Mouse (Mus musculus): ENCODE data around the gene AK157302.
"Not testable (repeated sequence)": the region's sequence is repeated elsewhere in the genome, so short reads cannot be mapped to it uniquely, and the experiment has no call there.

AK157302 gene

GRCm38 (mm10) chr13:21495080-21495479 is at the start of gene AK157302:
AK157302 (plus strand) TSS chr13:21495223.
- in situ Hi-C loops (cut with MboI), result no loop called here

- in situ Hi-C loops (cut with MboI), result loop anchor here (5.0 kb wide), 1 partner anchor 39 kb away; no protein-coding TSS in a partner anchor
Observed at GRCm38 (mm10) chr13:21446796-21447195, 48.2 kb upstream of the AK157302 start.

GRCm38 (mm10) chr13:21447856-21448614 is 47.0 kb upstream of the AK157302 start:
- in situ Hi-C loops (cut with MboI), result loop anchor here (5.0 kb wide), 1 partner anchor 41 kb away; no protein-coding TSS in a partner anchor

- in situ Hi-C loops (cut with MboI), result no loop called here
Observed at GRCm38 (mm10) chr13:21453042-21453441, 42.0 kb upstream of the AK157302 start.

GRCm38 (mm10) chr13:21453449-21453848 is 41.6 kb upstream of the AK157302 start, which contains the start of gene Zscan26:
Zscan26 (minus strand) TSS chr13:21453730.
- in situ Hi-C loops (cut with MboI), result no loop called here

GRCm38 (mm10) chr13:21454133-21454532 is 40.9 kb upstream of the AK157302 start:
- in situ Hi-C loops (cut with MboI), result no loop called here

- in situ Hi-C loops (cut with MboI), result no loop called here
Observed at GRCm38 (mm10) chr13:21456347-21456746, 38.7 kb upstream of the AK157302 start.

GRCm38 (mm10) chr13:21462516-21462915 is 32.5 kb upstream of the AK157302 start:
- in situ Hi-C loops (cut with MboI), result not testable (repeated sequence)

GRCm38 (mm10) chr13:21467336-21467735 is 27.7 kb upstream of the AK157302 start:
- in situ Hi-C loops (cut with MboI), result no loop called here

- in situ Hi-C loops (cut with MboI), result no loop called here
Observed at GRCm38 (mm10) chr13:21468061-21469019, 26.7 kb upstream of the AK157302 start, which contains the start of gene Nkapl. Nkapl (minus strand) TSS chr13:21468509.

- in situ Hi-C loops (cut with MboI), result no loop called here
Observed at GRCm38 (mm10) chr13:21469097-21469496, 25.9 kb upstream of the AK157302 start.

- in situ Hi-C loops (cut with MboI), result no loop called here
Observed at GRCm38 (mm10) chr13:21472427-21472826, 22.6 kb upstream of the AK157302 start.

- in situ Hi-C loops (cut with MboI), result not testable (repeated sequence)
Observed at GRCm38 (mm10) chr13:21478759-21479670, 16.0 kb upstream of the AK157302 start, which contains the start of the genes Zkscan4 and Gm10065. Zkscan4 (plus strand) TSS chr13:21478907. Gm10065 (minus strand) TSS chr13:21479441.

GRCm38 (mm10) chr13:21486881-21487280 is 8.1 kb upstream of the AK157302 start:
- in situ Hi-C loops (cut with MboI), result no loop called here

GRCm38 (mm10) chr13:21492847-21493246 is 2.2 kb upstream of the AK157302 start:
- in situ Hi-C loops (cut with MboI), result no loop called here

GRCm38 (mm10) chr13:21501182-21501581 is 6.2 kb downstream of the AK157302 start, which contains the start of gene Gm11273:
Gm11273 (minus strand) TSS chr13:21501418.
- in situ Hi-C loops (cut with MboI), result not testable (repeated sequence)

- in situ Hi-C loops (cut with MboI), result no loop called here
Observed at GRCm38 (mm10) chr13:21502296-21502695, 7.3 kb downstream of the AK157302 start.

- in situ Hi-C loops (cut with MboI), result no loop called here
Observed at GRCm38 (mm10) chr13:21506221-21506649, 11.2 kb downstream of the AK157302 start.

- in situ Hi-C loops (cut with MboI), result no loop called here
Observed at GRCm38 (mm10) chr13:21530136-21530535, 35.1 kb downstream of the AK157302 start.

GRCm38 (mm10) chr13:21530781-21531201 is 35.8 kb downstream of the AK157302 start, which contains the start of gene Zkscan8:
Zkscan8 (minus strand) TSS chr13:21531120.
- in situ Hi-C loops (cut with MboI), result no loop called here

GRCm38 (mm10) chr13:21542708-21543107 is 47.7 kb downstream of the AK157302 start, which contains the start of gene Olfr1366:
Olfr1366 (minus strand) TSS chr13:21542808.
- in situ Hi-C loops (cut with MboI), result no loop called here

Data from mature B cell (primary cell).